In the genomic region with DNA sequence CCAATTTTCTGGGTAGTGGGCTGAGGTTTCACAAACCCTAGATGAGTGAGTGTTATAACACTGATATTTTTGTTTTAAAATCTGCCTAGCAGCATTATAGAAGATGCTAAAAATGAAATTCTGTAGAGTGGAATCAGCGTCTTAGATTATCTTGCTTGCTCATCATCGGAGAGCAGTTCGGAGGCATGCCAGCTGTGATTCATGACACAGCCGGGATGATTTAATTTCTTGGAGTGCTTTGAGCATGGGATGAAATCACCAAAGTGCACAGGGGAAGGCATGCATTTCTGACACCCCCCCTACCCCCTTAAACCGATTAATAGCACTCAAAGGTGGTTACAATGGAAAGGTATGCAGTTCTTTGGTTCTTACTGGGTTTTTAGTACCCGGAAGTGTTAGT, we compare ENCODE assay signal across 10 mouse cellular contexts. TPM values are rescaled to one million over a fixed set of nuclear protein-coding genes. Genes with fewer than 3 reads are reported as not detected.
DNase-seq lines count a peak whose midpoint lies in the region; ATAC-seq and TF ChIP-seq lines count a peak whose summit lies in the region.
"Had no signal": no experiment of that assay in that cellular context is flagged by ENCODE, and none has a peak within 500 bp of the region (broad histone marks: within the 10 kb centered on the region; RNA-seq: fewer than 3 reads in every experiment).

No protein-coding gene starts in this region.

- no peaks in the 10 kb centered on the region for H3K36me3 ChIP-seq in embryonic facial prominence, embryonic 10.5 days (replicated peaks)
- no peaks in the 10 kb centered on the region for H3K36me3 ChIP-seq in hindbrain, embryonic 10.5 days
- H3K36me3 ChIP-seq in midbrain, embryonic 10.5 days, result no peaks in the 10 kb centered on the region
- H3K36me3 ChIP-seq in stomach, embryonic 15.5 days, result no peaks in the 10 kb centered on the region
- H3K36me3 ChIP-seq: G1E; liver, embryonic 13.5 days had no signal

- no peaks in the 10 kb centered on the region for H3K9me3 ChIP-seq in embryonic facial prominence, embryonic 10.5 days
- H3K9me3 ChIP-seq in hindbrain, embryonic 10.5 days, result no peaks in the 10 kb centered on the region
- no peaks in the 10 kb centered on the region for H3K9me3 ChIP-seq in midbrain, embryonic 10.5 days (replicated peaks)
- H3K9me3 ChIP-seq in stomach, embryonic 15.5 days, result no peaks in the 10 kb centered on the region
- H3K9me3 ChIP-seq: G1E; liver, embryonic 13.5 days had no signal

- peak overlapping the region; percentile 96 for H3K27ac ChIP-seq in layer of hippocampus, adult 2 months
- no peak overlapping the region for H3K27ac ChIP-seq in embryonic facial prominence, embryonic 10.5 days (replicated peaks)
- 0 out of 2 replicates have a peak overlapping the region, but pooled peaks have one; percentile 96 for H3K27ac ChIP-seq in hindbrain, embryonic 10.5 days
- no peak overlapping the region for H3K27ac ChIP-seq in midbrain, embryonic 10.5 days (replicated peaks)
- H3K27ac ChIP-seq in stomach, embryonic 15.5 days, result no peak overlapping the region
- H3K27ac ChIP-seq: liver, embryonic 13.5 days had no signal

- no peak for ATAC-seq in stomach, embryonic 15.5 days (ENCODE audit: insufficient read depth, low FRiP score, low read depth)

- peak; percentile 47 to 63 for DNase-seq in layer of hippocampus, adult 2 months (ENCODE audit: low spot score in 2 of 2)
- no peak for DNase-seq in layer of hippocampus, postnatal 14 days (ENCODE audit: low spot score in 2 of 2)
- DNase-seq in embryonic facial prominence, embryonic 10.5 days (ENCODE audit: low spot score), result no peak
- DNase-seq in hindbrain, embryonic 10.5 days (ENCODE audit: low spot score), result no peak
- no peak for DNase-seq in midbrain, embryonic 10.5 days (ENCODE audit: low spot score)
- DNase-seq in c-Kit-positive CD71-positive TER-119-positive erythroid progenitor cells, embryonic 14.5 days (ENCODE audit: low spot score), result no peak
- no peak for DNase-seq in kidney, postnatal 25 days
- DNase-seq: liver, embryonic 13.5 days had no signal

- H3K4me3 ChIP-seq in layer of hippocampus, adult 2 months, result peak overlapping the region; percentile 78
- H3K4me3 ChIP-seq in embryonic facial prominence, embryonic 10.5 days, result peak overlapping the region; percentile 74
- peak overlapping the region; percentile 82 for H3K4me3 ChIP-seq in hindbrain, embryonic 10.5 days
- H3K4me3 ChIP-seq in midbrain, embryonic 10.5 days, result peak overlapping the region; percentile 82
- H3K4me3 ChIP-seq in stomach, embryonic 15.5 days (replicated peaks), result peak overlapping the region; percentile 18; the same call in 1 of the 2 replicates
- H3K4me3 ChIP-seq: liver, embryonic 13.5 days had no signal

- TF ChIP-seq CTCF in layer of hippocampus, adult 2 months (conservative IDR thresholded peaks at IDR 0.05), result no peak

- peaks cover 18% of the 10 kb centered on the region for H3K4me1 ChIP-seq in embryonic facial prominence, embryonic 10.5 days
- peaks cover 16% of the 10 kb centered on the region for H3K4me1 ChIP-seq in hindbrain, embryonic 10.5 days (replicated peaks)
- peaks cover 23% of the 10 kb centered on the region for H3K4me1 ChIP-seq in midbrain, embryonic 10.5 days
- peaks cover 6% of the 10 kb centered on the region; the same call in 1 of the 2 replicates for H3K4me1 ChIP-seq in stomach, embryonic 15.5 days

- no peak overlapping the region for H3K9ac ChIP-seq in stomach, embryonic 15.5 days
- H3K9ac ChIP-seq: liver, embryonic 13.5 days had no signal

- H3K27me3 ChIP-seq in embryonic facial prominence, embryonic 10.5 days (replicated peaks; ENCODE audit: low read depth, poor library complexity, severe bottlenecking), result peaks cover 16% of the 10 kb centered on the region
- H3K27me3 ChIP-seq in hindbrain, embryonic 10.5 days (ENCODE audit: insufficient read depth, poor library complexity, severe bottlenecking), result no peaks in the 10 kb centered on the region
- H3K27me3 ChIP-seq in midbrain, embryonic 10.5 days (ENCODE audit: low read depth, poor library complexity, severe bottlenecking), result peaks cover 10% of the 10 kb centered on the region; the same call in 1 of the 2 replicates
- H3K27me3 ChIP-seq in stomach, embryonic 15.5 days (replicated peaks), result no peaks in the 10 kb centered on the region

- WGBS in embryonic facial prominence, embryonic 10.5 days, result 71% methylated on average over 6 of the region's 6 CpGs
- 72% methylated on average over 6 of the region's 6 CpGs for WGBS in hindbrain, embryonic 10.5 days
- WGBS in midbrain, embryonic 10.5 days, result 73% methylated on average over 6 of the region's 6 CpGs
- 33% methylated on average over 6 of the region's 6 CpGs for WGBS in stomach, embryonic 15.5 days

- peak overlapping the region; percentile 85 for H3K4me2 ChIP-seq in stomach, embryonic 15.5 days
- H3K4me2 ChIP-seq: liver, embryonic 13.5 days had no signal

RNA-seq across cellular contexts. Expression of gene Fam171b, which starts 1.6 kb away (rescaled TPM):
- 100 to 1,000 TPM; 196 to 206 TPM for total RNA-seq in layer of hippocampus, adult 2 months (2021)
- 100 to 1,000 TPM; 189 to 197 TPM for total RNA-seq in layer of hippocampus, postnatal 14 days (2021)
- 18.5 and 19.4 TPM in 2 replicates for polyA plus RNA-seq in embryonic facial prominence, embryonic 10.5 days (2016; fragmentation: Nextera tagmentation; extraction: Ambion mirVana)
- 23.8 and 29.1 TPM in 2 replicates for polyA plus RNA-seq in hindbrain, embryonic 10.5 days (2016; fragmentation: Nextera tagmentation; extraction: Ambion mirVana)
- polyA plus RNA-seq in midbrain, embryonic 10.5 days (2016; fragmentation: Nextera tagmentation; extraction: Ambion mirVana), result 24.3 and 32.6 TPM in 2 replicates
- polyA plus RNA-seq in stomach, embryonic 15.5 days (2015; fragmentation: Nextera tagmentation; extraction: Ambion mirVana), result 10.5 and 13.6 TPM in 2 replicates
- polyA plus RNA-seq: G1E had no signal

Comparison
In these comparisons a context has a peak if more than half of its experiments do, and no peak if none do; other contexts are left out.
1. DNase-seq: peak in layer of hippocampus, adult 2 months (2 of 2); none in layer of hippocampus, postnatal 14 days (0 of 2), embryonic facial prominence, embryonic 10.5 days (single experiment), hindbrain, embryonic 10.5 days (single experiment), midbrain, embryonic 10.5 days (single experiment), c-Kit-positive CD71-positive TER-119-positive erythroid progenitor cells, embryonic 14.5 days (single experiment) and kidney, postnatal 25 days (0 of 2).
2. H3K27ac ChIP-seq: peak in layer of hippocampus, adult 2 months (single experiment) and hindbrain, embryonic 10.5 days (single experiment); none in embryonic facial prominence, embryonic 10.5 days (single experiment), midbrain, embryonic 10.5 days (single experiment) and stomach, embryonic 15.5 days (single experiment).
3. H3K4me3 ChIP-seq: peak in every context shown above with its lines; median percentile 82 in hindbrain, embryonic 10.5 days; 82 in midbrain, embryonic 10.5 days; 78 in layer of hippocampus, adult 2 months; 74 in embryonic facial prominence, embryonic 10.5 days; 18 in stomach, embryonic 15.5 days.